Mouse (Mus musculus): Measurements from ENCODE around the gene Acpp.

GRCm38 (mm10) chr9:104375573-104375972, 38.0 kb upstream of the Acpp start:
- TF ChIP-seq CTCF (IDR thresholded peaks at IDR 0.05; ENCODE audit: low read depth) (no peak), EP300 (optimal IDR thresholded peaks at IDR 0.05) (no peak)
